Mouse (Mus musculus) left cerebral cortex, postnatal 14 days (tissue): ENCODE measurements around the gene Cdk2ap2. TPM values are rescaled to one million over a fixed set of nuclear protein-coding genes. Genes with fewer than 3 reads are reported as not detected.
"Not testable (repeated sequence)": the region's sequence is repeated elsewhere in the genome, so short reads cannot be mapped to it uniquely, and the experiment has no call there.

ENCODE experiments used
- DNase-seq, 2 experiments: peaks; one replicate each; pipeline ENCODE4 v3.0.0; 2021 to 2022; ENCODE audit warnings: low spot score in 2 of 2, mixed read lengths in 1 of 2
- intact Hi-C: fragments of 180-260 bp; cut with DNase I; formaldehyde crosslinking; loops from one replicate; pipeline ENCODE4 v1.15.1; 2025
- total RNA-seq, 2 experiments: library from RNA; stranded (reverse); gene quantifications; 2 replicates each; pipeline ENCODE4 v1.2.3; 2021

Cdk2ap2 gene
- total RNA-seq, 2 experiments from 2014 or later, result 26.4 to 26.7 TPM

DNA sequence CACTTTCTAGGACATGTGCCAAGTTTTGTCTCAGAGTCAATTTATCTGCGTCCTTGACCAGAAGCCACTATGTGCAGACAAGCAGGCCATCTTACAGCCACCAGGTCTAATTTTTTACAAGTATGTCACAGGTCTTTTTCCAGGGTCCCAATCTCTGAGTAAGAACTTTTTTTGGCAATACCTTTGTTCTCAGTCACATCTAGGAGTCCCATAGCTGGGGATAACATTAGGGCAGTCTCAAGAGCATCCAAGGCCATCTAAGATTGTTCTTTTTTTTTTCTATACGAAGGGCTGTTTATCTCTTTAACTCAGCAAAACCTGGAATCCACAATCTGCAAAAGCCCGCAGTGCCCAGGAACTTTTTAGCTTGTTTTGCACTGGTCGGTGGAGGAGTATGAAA lies 33.6 kb upstream of the Cdk2ap2 start:
- intact Hi-C loops, result not testable (repeated sequence)

DNA sequence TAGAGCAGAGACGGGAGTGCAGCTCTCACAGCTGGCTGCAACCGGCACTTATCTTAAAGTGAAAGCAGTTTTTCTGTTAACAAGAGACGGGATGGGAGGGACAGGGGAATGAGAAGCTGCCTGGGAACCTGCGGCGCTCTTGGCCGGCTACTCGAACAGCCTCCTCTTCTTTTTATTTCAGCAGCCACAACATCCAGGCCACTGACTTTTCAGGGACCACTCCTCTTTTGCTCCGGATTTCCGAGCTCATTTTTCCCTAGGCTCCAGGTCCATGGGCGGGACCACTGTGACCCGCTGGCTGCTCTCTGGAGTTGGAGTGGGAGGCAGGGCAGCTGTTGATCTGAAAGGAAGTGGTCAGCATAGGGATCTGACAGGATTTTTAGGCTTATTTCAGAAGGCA lies 32.5 kb upstream of the Cdk2ap2 start:
- intact Hi-C loops, DNase-seq: not testable (repeated sequence)

More for the DNA sequence above, 33.6 kb upstream of the Cdk2ap2 start:
- DNase-seq, result not testable (repeated sequence)

GRCm38 (mm10) chr19:4066280-4066679 lies 30.7 kb upstream of the Cdk2ap2 start:
- no peak for DNase-seq
- intact Hi-C loops, result no loop called here

GRCm38 (mm10) chr19:4066877-4067276 lies 30.1 kb upstream of the Cdk2ap2 start:
- intact Hi-C loops, result no loop called here
- no peak for DNase-seq

GRCm38 (mm10) chr19:4068242-4068641 lies 28.7 kb upstream of the Cdk2ap2 start:
- intact Hi-C loops, DNase-seq: not testable (repeated sequence)

DNA sequence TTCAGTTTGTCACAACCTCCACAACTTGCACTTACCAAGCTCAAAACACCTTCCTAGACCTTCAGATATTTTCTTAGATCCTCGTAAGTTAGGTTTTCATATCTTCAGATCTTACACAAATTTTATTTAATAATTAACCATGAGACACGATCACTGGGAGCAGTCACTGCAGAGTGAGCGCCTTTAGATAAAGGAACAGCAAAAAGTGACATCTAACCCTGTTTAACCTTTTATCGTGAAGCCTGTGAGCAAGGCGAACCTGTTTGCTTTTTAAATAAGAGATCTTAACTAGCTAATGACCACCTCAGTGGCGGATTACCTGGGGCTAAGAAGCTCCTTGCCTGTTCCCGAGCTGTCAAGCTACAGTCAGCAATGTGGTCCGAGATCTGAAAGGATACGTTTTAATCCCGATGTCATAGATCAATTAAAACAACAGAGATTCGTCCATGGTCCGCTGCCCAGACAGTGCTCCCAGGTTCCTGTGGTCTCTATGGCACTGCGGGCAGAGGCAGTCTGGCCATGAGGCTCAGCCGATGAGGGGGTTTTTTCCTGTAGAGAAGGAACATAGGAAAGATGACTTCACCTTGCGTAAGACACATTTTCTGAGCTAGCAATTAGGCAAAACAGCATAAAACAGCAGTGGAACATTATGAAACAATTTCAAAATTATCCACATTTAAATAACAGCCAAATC lies 28.1 kb upstream of the Cdk2ap2 start:
- DNase-seq, result no peak
- intact Hi-C loops, result no loop called here

DNA sequence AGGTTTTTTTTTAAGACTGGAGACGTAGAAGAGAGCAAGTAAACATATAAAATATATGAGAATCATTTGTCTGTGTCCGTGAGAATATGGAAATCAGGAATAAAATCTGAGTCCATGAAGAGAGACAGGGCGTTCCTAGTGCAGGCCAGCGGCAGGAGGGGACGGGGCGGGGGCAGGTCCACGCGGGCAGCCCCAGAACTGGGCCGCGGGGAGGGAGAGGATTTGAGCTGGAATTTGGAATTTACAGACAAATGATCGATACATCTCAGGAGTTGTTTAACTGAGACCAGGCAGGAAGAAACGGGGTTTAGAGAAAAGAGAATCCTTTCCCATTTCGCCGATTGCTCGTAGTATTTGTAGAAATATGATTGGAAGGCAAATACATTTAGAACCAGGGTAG lies 26.7 kb upstream of the Cdk2ap2 start:
- intact Hi-C loops, result no loop called here
- DNase-seq, result no peak

DNA sequence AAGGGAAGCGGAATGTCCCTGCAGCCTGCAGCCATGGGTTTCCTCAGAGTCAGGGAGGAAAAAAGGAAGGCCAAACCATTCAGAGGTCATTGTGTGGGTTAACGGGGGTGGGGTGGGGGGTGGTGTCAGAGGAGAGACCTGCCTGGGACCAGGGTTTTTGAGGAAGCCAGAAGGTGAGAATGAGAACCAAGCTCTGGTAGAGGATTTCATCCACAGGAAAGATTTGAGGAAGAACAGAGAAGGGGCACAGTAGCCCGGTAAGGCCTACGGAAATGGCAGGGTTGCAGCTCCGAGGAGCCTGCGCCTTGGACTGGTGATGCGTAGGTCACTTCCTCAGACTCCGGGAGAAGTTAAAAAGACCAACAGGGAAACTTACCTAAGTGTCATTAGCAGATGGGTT lies 26.2 kb upstream of the Cdk2ap2 start:
- intact Hi-C loops, result no loop called here
- no peak for DNase-seq

DNA sequence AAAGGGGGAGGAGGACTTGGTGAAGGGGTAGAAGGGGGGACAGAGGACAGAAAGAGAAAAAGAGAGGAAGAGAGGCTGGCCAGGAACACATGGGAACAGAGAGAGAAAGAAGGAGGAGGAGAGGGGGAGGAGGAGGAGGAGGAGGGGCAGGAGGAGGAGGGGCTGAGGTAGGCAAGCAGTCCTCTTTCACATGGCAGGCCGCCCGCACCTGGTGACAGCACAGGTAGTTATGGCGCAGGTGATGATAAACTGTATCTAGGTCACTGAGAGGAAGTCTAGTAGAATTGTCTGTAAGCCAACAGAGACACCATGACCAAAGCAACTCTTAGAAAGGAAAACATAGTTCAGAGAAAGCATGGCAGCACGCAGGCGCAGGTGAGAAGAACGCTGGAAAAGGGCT lies 25.6 kb upstream of the Cdk2ap2 start:
- intact Hi-C loops, result no loop called here
- DNase-seq, result no peak

DNA sequence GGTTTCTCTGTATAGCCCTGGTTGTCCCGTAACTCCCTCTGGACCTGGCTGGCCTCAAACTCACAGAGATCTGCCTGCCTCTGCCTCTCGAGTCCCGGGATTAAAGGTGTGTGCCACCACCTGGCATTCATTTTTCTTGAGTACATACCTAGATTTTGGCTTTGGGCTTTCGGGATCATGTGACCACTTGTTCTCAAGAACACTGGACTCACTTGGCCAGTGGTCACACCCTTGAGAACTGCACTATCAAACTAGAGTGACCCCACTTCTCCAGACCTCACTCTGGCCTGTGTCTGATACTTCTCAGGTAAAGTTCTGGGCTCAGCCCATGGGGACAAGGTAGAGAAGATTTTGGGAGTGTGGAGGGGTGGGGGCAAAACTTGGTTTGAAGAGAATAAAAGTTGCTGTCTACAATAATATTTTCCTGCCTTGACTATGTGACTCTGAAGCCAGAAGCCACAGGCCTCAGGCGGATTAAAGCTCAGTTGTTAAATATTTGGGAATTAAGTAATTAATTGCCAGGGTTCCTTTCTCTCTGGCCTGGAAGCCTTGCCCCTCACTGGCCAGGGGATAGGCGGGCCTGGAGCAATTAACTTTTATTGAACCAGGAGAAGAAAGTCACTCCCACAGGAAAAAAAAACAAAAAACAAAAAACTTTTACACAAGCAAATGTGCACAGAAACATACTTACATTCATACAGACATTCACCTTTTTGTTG lies 24.1 kb upstream of the Cdk2ap2 start:
- DNase-seq, result no peak
- intact Hi-C loops, result no loop called here

DNA sequence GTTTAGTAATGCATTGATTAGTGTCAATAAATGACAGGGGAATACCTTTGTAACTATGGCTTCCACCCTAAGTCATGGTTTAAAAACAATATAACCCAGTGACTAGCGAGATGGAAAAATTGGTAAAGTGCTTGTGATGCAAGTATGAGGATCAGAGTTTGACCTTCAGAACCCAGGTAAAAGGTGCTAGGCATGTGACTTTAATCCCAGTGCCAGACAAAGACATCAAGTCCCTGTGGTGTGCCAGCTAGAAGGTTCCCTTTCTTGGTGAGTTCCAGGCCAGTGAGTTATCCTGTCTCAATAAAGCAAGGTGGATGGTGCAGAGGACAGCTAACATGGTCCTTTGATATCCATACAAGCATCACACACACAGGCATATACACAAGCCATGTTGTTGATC lies 21.5 kb upstream of the Cdk2ap2 start:
- intact Hi-C loops, result no loop called here
- DNase-seq, result no peak

DNA sequence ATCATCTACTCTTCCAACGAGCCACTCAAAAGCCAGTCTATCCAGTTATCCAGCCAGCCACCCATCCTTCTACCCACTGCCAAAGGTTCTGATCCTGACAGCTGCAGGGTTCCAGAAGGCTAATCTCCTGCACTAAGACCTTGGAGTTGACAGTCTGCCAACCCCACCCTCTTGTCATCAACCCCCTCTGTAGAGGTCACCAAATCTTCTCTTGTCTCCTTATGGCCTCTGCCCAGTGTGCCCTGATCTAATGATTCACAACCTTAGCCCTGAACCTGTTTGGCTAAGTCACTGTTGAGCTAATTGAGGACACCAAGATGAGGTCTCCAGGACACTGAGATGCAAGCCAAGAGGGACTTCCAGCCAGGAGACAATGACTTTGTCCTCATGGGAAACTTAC lies 17.4 kb upstream of the Cdk2ap2 start:
- intact Hi-C loops, result no loop called here

GRCm38 (mm10) chr19:4080511-4081009 lies 16.4 kb upstream of the Cdk2ap2 start:
- no peak for DNase-seq

More for the DNA sequence above, 17.4 kb upstream of the Cdk2ap2 start:
- DNase-seq, result no peak

DNA sequence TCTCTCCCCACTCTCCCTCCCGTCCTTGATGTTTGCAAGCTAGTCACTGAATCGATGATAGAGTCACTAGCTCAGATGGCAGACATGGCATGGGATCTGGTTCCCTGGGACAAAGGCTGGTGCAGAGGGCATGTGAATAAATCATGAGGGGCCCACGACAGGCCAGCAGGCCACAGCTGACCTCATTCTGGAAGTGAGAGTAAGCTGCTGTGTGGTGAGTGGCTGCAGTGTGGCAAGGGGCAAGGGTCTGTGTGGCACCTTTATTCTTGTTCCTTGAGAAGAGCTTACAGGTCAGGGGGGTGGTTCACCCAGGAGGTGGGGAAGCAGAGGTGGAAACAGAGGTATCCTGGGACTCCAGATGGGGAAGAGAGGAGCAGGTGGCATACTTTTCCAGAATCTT lies 15.6 kb upstream of the Cdk2ap2 start, which contains the start of gene Cabp2:
Gene Cabp2, plus strand, starts transcription at position 185 of the 400 bp plus-strand sequence.
- intact Hi-C loops, result loop anchor here (10.0 kb wide), 1 partner anchor 127 kb away; the partner anchor contains the start of gene Aldh3b3

More at GRCm38 (mm10) chr19:4080511-4081009, 16.4 kb upstream of the Cdk2ap2 start:
- intact Hi-C loops, result loop anchor here (10.0 kb wide), 1 partner anchor 126 kb away; the partner anchor contains the start of gene Aldh3b3

GRCm38 (mm10) chr19:4082219-4082965 lies 14.6 kb upstream of the Cdk2ap2 start:
- intact Hi-C loops, result loop anchor here (10.0 kb wide), 1 partner anchor 128 kb away; the partner anchor contains the start of gene Aldh3b3

More for the DNA sequence above, 15.6 kb upstream of the Cdk2ap2 start, which contains the start of gene Cabp2:
- no peak for DNase-seq

DNA sequence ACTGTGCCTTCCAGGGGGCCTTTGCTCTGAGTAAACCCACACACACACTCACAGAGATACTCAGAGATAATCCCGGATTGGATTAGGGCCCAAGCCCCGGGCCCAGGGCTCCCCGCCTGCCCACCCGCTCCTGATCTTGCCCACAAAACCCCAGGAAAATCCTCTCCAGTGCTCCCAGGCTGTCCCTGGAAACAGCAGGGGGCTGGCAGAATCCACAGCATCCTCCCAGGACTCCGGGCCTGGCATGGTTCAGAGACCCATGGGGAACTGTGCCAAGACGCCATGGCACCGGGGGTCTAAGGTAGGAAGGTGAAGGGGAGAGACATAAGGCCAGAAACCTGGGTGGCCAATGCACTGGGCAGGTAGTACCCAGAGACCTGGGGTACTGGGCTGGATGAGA lies 13.7 kb upstream of the Cdk2ap2 start:
- intact Hi-C loops, result loop anchor here (10.0 kb wide), 1 partner anchor 129 kb away; the partner anchor contains the start of gene Aldh3b3
- DNase-seq, result no peak

More at GRCm38 (mm10) chr19:4082219-4082965, 14.6 kb upstream of the Cdk2ap2 start:
- no peak for DNase-seq

DNA sequence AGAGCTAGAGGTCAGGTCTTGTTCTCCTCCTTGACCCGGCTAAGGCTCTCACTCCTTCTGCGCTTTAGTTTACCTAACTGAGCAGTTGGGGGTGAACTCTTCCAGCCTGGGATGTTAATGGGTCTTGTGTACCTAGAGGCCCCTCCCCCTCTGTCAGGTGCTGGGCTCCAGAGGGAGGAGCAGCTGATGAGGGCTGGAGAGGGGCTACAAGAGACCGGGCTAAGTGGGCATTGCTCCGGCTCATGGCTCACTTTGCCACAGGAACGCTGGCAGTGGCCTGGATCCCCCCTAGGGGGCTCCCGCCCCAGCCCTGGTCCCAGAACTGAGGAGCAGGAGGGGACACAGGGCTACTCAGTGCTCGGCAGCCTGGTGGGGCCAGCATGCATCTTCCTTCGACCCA lies 13.2 kb upstream of the Cdk2ap2 start:
- intact Hi-C loops, result loop anchor here (10.0 kb wide), 1 partner anchor 129 kb away; the partner anchor contains the start of gene Aldh3b3
- no peak for DNase-seq

- intact Hi-C loops, result loop anchor here (5.0 to 10.0 kb wide), 2 partner anchors 33 to 130 kb away; partner anchors contain the start of gene Aldh3b3
- no peak for DNase-seq
Observed at GRCm38 (mm10) chr19:4084984-4085383, 12.0 kb upstream of the Cdk2ap2 start.

DNA sequence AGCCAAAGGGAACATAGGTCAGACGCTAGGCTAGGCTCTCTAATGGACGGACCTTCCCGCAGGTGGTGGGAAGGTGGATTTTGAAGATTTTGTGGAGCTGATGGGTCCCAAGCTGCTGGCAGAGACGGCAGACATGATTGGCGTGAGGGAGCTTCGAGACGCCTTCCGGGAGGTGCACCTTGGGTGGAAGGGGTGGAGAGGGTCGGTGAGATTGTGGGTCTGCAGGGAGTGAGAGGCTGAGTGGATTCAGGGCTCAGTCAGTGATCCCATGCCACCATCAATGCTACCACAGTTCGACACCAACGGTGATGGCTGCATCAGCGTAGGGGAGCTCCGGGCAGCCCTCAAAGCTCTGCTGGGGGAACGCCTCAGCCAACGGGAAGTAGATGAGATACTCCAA lies 10.8 kb upstream of the Cdk2ap2 start:
- intact Hi-C loops, result loop anchor here (5.0 to 10.0 kb wide), 2 partner anchors 34 to 131 kb away; partner anchors contain the start of gene Aldh3b3
- DNase-seq, result no peak
